Mouse (Mus musculus): ENCODE data around the gene Aif1l.
"Not testable (repeated sequence)": the region's sequence is repeated elsewhere in the genome, so short reads cannot be mapped to it uniquely, and the experiment has no call there.

Gene Aif1l

DNA sequence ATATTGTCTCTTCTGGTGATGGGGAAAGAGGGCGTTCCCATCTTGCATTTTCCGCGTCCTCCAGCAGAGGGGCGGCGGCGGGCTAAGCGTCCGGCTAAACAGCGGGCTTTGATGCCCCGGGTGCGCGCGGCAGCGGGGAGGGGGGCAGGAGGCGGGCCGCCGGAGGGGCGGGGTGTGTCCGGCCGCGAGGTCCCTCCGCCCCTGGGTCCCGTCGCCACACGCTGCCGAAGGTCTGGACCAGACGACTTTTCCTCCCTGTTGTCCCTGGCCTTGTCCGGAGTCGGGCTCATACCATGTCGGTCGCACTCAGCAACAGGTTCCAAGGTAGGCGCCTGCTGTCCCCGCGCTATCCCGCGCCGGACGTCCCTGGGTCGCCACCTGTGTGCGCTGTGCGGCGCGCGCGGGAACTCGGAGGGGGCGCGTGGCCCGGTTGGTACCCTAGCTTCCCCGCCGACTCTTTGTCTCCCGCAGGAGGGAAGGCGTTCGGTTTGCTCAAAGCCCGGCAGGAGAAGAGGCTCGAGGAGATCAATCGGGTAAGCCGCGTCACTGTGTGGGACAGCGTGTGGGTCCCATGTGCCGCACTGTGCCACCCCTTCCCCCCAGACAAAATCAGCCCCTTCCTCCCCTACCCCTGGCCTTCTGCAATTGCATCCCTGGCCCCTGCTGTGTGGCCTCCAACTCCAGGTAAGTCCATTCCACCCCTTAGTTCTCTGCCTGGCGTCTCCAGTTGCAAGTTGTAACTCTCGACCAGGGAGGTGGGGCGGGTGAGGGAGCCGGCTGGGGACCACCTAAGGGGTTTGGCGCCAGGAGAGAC is at the start of gene Aif1l:
Gene Aif1l (plus strand): TSS at position 82 of the 814 bp plus-strand sequence.
- DNase-seq (ENCODE audit: extremely low spot score, low read depth, low spot score): no peak

GRCm38 (mm10) chr2:31900932-31901331 is 49.0 kb upstream of the Aif1l start:
- DNase-seq (ENCODE audit: extremely low spot score, low read depth, low spot score): no peak

GRCm38 (mm10) chr2:31901659-31902362 is 48.1 kb upstream of the Aif1l start:
- no peak for DNase-seq (ENCODE audit: extremely low spot score, low read depth, low spot score)

DNA sequence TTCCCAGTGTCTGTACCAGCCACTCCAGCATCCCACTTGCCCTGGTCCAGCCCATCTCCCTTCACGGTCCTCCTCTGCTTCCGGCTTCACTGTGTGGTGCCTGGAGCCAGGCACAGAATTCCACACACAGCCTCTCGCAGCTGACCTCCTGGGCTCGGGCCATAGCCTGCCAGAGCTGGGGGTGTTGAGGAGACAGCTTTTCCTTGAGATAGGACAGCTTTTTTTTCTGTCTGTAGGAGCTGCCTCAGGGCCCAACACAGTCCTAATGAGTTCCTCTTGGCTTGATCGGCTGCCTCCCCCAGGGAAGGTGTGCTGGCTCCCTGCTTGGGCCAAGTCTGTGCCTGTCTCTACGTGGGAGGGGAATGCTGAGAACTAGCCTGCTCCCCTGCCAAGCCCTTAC is 45.9 kb upstream of the Aif1l start:
- DNase-seq (ENCODE audit: extremely low spot score, low read depth, low spot score): no peak

DNA sequence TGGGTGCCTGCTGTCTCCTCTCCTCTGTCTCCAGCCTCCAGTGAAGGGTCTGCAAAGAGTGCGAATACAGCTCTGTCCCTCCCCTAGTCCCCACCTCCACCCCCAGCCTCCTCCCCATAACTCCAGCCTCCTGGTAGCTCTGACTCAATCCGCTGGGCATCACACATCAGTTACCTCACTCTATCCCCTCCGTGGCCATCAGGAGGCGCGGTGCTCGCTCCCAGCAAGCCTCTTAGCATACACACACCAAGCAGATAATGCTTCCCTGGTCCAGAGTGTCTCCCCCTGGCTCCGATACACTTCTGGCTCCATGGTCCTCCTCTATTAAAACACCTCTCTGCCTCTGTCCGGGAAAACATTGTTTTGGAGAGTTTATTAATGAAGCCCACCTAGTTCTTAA is 45.3 kb upstream of the Aif1l start:
- DNase-seq (ENCODE audit: extremely low spot score, low read depth, low spot score): no peak

- DNase-seq (ENCODE audit: extremely low spot score, low read depth, low spot score): no peak
These were observed 44.3 kb upstream of the Aif1l start for GRCm38 (mm10) chr2:31905682-31906081.

- no peak for DNase-seq (ENCODE audit: extremely low spot score, low read depth, low spot score)
These were observed 43.5 kb upstream of the Aif1l start for GRCm38 (mm10) chr2:31906407-31906806.

- no peak for DNase-seq (ENCODE audit: extremely low spot score, low read depth, low spot score)
These were observed 37.4 kb upstream of the Aif1l start for GRCm38 (mm10) chr2:31912575-31912974.

DNA sequence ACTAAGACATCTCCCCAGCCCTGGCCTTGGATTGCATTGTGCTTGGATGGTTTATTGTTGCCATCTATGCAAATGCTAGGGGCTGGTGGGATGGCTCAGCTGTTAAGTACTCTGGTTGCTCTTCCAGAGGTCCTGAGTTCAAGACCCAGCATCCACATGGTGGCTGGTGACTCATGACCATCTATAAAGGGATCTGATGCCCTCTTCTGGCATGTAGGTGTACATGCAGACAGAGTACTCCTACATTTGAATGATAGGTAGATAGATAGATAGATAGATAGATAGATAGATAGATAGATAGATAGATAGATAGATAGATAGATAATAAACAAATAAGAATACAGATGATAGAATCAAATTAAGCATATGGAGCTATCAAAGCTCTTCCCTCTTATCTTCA is 35.7 kb upstream of the Aif1l start:
- not testable (repeated sequence) for DNase-seq (ENCODE audit: extremely low spot score, low read depth, low spot score)

GRCm38 (mm10) chr2:31915112-31915511 is 34.8 kb upstream of the Aif1l start:
- peak; percentile 39 for DNase-seq (ENCODE audit: extremely low spot score, low read depth, low spot score)

GRCm38 (mm10) chr2:31917636-31918035 is 32.3 kb upstream of the Aif1l start:
- DNase-seq (ENCODE audit: extremely low spot score, low read depth, low spot score): no peak

DNA sequence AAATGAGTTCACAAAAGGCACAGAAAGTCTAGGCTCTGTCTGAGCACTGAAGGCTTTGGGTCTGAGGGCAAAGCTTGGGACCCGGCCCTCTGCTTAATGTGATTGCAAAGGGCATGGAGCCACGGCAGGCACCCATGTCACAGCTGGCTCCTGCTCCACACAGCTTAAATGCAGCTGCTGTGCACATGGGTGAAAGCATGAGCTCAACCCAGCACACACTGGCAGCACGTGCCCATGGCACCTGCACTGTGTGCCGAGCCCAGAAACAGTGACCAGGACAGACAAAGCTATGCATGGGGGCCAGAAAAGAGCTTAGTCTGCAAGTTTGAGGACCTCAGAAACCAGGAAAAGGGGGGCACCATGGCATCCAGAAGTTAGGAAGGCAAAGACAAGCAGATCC is 26.3 kb upstream of the Aif1l start:
- DNase-seq (ENCODE audit: extremely low spot score, low read depth, low spot score): no peak

- no peak for DNase-seq (ENCODE audit: extremely low spot score, low read depth, low spot score)
These were observed 25.1 kb upstream of the Aif1l start for GRCm38 (mm10) chr2:31924811-31925210.

DNA sequence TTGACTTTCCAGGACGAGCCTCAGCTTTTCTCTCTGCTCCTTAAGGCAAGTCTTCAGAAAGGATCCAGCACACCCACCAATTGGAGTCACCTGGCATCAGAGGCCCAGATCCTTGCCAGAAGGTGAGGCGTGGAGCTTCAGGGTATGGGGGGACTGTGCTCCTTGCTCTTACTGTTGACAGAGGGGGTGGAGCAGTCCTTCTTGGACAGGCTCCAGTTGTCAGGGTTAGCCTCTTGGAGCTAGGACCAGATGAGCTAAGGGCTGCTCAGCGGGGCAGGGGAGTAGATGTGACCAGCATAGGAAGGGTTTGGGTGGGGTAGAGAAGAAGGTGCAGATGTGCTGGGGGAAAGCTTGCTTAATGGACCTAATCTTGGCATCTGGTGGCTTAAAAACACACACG is 24.0 kb upstream of the Aif1l start:
- no peak for DNase-seq (ENCODE audit: extremely low spot score, low read depth, low spot score)

- no peak for DNase-seq (ENCODE audit: extremely low spot score, low read depth, low spot score)
These were observed 20.3 kb upstream of the Aif1l start for GRCm38 (mm10) chr2:31929664-31930063.

DNA sequence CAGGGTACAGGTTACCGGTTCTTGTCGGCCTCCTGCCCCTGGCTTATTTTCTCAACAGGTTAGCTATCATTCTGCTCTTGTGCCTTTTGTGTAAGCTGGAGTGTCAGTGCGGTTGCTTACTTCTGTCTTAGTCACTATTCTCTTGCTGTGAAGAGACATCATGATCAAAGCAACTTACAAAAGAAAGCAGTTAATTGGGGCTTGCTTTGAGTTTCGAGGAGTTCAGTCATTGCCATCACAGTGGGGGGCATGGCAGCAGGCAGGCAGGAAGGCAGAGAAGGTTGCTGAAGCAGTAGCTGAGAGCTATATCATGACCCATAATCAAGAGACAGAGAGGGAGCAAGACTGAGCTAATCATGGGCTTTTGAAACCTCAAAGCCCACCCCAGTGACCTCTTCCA is 15.4 kb upstream of the Aif1l start:
- no peak for DNase-seq (ENCODE audit: extremely low spot score, low read depth, low spot score)

- DNase-seq (ENCODE audit: extremely low spot score, low read depth, low spot score): no peak
These were observed 14.9 kb upstream of the Aif1l start for GRCm38 (mm10) chr2:31935054-31935453.

DNA sequence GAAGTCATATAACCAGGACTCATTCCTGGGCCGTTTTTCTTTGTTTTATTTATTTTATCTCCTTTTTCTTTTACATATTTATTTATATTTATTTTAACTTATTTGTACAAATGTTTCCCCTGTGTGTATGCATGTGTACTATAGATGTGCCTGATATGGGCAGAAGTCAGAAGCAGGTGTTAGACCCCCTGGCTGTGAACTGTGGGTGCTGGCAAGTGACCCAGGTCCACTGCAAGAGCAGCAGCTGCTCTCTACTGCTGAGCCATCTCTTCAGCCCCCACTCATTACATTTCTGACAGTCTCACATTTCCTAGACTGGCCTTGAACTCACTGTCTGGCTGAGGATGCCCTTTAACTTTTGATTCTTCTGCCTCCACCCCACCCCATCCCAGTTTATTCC is 11.6 kb upstream of the Aif1l start:
- DNase-seq (ENCODE audit: extremely low spot score, low read depth, low spot score): no peak

GRCm38 (mm10) chr2:31943011-31943410 is 6.9 kb upstream of the Aif1l start:
- no peak for DNase-seq (ENCODE audit: extremely low spot score, low read depth, low spot score)

- no peak for DNase-seq (ENCODE audit: extremely low spot score, low read depth, low spot score)
These were observed 4.4 kb upstream of the Aif1l start for GRCm38 (mm10) chr2:31945580-31945979.

GRCm38 (mm10) chr2:31948392-31948791 is 1.5 kb upstream of the Aif1l start:
- DNase-seq (ENCODE audit: extremely low spot score, low read depth, low spot score): no peak

GRCm38 (mm10) chr2:31948801-31949200 is 1.1 kb upstream of the Aif1l start:
- DNase-seq (ENCODE audit: extremely low spot score, low read depth, low spot score): no peak

All from hindlimb bud, embryonic 11.5 days (tissue).